Mouse (Mus musculus) heart, postnatal 10 days (tissue): ENCODE measurements at regions not wholly inside any gene's neighbourhood (a gene's known extent, or its start where the extent isn't known, plus 50 kb on each side); places are given as distances from the start of the nearest gene placed in this dataset.

Source experiments
- DNase-seq, 2 experiments: peaks; one replicate each; pipeline ENCODE4 v3.0.0; 2021
- intact Hi-C: fragments of 180-260 bp; cut with DNase I; formaldehyde crosslinking; loops from one replicate; pipeline ENCODE4 v1.15.1; 2025

DNA sequence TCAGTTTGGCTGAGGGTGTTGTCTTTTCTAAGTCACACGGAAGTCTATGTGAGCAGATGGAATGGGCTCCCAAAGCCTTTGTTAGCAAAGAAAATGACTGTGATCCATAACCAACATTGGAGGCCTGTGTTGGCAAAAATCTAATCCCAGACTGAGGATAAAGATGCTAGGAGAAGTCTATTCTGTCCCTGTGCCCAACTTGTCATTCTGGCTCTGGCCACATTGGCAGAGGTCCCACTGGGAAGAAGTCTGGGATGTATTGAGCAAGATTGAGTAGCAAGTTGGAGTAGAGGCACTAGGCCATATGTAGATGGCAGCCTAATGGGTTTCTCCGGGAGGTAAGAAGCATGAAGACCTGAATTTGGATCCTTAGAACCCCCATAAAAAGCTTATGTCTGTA, 54.1 kb downstream of the Nog start:
- DNase-seq, result no peak
- intact Hi-C loops, result no loop called here

DNA sequence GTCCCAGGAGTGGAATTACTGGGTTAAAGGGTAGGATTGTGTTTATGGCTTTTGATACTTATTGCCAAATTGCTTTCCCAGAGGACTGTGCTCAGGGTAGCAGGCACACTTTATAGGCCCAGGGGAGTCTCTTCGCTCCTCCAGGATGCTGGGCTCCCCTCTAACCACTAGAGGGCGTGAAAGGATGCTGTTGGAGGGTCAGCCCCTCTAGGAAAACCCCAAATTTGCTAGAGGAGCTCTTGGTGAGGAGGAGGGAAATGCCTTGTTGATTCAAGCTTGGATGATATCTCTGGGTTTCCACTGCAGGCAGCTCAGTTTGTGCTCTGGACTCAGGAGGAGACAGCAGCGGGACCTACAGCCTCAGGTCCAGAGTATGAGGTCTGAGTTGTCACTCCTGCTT, 58.8 kb downstream of the Nog start:
- DNase-seq, result peak; percentile 27 to 34
- intact Hi-C loops, result loop anchor here (5.0 kb wide), 1 partner anchor 59 kb away; the partner anchor contains the start of gene Nog

DNA sequence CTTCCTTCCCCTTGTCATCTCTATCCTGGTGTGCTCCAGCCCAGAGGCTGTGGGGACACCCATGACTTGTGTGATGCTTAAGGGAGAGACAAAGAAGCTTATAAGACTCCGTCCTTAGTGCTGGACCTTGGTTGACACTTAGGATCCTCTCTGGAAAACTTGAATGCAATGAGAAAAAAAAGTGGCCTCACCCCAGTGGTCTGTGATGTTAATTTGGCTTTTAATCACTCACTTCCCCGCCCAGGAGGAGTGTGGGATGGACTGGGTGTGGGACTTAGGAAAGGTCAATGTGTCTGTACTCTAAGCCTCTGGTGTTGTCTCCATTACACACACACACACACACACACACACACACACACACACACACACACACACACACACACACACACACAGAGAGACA, 60.0 kb downstream of the Nog start:
- intact Hi-C loops, result loop anchor here (5.0 kb wide), 1 partner anchor 60 kb away; the partner anchor contains the start of gene Nog
- DNase-seq, result no peak

DNA sequence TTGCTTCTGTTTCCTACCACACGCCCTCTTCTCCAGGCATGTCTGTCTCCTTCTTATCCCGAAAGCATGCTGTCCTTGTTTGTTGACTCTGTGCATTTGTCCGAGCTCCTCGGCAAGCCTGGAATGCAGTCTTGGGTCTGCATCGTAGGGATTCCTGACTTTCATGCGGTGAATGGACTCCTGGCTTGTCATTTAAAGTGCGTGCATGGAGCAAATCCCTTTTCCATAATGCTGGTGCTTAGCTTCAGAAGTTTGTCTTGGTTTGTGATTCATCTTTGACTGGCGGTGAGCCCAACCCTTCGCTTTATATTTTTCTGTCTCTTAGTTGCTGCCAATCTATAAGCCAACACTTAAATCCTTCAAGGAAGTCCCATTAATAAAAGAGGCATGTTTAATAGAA, 62.2 kb downstream of the Nog start:
- intact Hi-C loops, result loop anchor here (5.0 kb wide), 1 partner anchor 62 kb away; the partner anchor contains the start of gene Nog
- no peak for DNase-seq

DNA sequence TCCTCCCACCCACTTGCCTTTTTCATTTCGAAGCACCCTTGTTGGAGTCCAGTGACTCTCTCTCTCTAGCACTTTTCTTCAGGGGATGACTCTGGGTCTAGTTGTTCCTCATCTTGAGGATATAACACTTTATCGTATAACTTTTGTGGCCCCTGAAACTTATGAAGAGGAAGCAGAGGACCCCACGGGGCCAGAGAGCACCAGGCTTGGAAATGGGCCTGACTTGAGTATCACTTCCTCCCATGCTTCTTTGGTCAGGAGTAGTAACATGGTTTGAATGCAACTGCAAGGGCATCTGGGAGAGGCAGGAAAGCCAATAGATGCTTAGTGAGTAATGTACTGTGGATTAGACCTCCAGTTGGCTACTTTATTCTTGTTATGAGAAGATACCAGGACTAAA, 65.2 kb downstream of the Nog start:
- no peak for DNase-seq
- intact Hi-C loops, result no loop called here

DNA sequence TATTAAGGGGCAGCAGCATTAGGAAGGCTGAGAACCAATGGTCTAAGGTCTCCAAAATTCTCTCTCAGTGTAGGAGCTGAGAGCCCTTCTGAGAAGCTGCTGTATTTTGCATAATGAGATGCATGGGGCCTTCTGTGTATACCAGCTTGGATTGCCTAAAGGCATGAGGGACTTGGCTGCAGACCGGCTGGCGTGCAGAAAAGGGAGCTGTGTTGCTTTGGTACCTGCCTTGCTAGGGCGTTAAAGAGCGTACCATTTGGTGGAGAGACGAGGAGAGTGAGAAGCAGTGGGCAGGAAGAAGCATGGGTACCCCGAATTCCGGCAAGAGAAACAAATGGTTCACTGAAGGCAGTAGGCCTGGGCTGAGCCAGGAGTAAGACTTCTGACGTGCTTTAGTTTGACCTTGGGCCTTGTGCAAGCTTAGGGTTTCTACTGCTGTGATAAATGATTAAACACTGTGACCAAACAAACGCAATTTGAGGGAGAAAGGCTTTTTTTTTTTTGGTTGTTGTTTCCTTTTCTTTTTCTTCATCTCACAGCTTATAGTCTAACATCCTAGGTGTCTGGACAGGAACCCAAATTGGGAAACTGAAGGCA, 69.2 kb downstream of the Nog start:
- DNase-seq, result no peak
- intact Hi-C loops, result no loop called here

DNA sequence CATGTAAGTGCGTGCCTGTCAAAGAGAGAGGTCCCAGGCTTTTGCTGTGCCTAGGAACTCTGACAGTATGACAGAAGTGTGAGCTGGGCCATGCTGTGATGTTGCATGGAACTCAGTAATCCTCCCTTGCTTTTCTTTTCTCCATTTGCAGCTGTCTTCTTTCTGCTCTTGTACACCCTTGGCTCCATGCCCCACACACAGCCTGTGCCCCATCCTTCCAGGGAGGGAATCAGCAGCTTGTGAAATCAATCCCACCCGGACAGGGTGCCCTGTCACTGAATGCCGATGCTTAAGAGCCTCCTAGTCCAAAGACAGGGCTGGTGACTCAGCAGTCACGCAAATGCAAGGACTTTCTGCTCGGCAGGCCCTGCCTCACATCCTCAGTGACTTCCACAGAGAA, 72.4 kb downstream of the Nog start:
- intact Hi-C loops, result no loop called here
- DNase-seq, result no peak

DNA sequence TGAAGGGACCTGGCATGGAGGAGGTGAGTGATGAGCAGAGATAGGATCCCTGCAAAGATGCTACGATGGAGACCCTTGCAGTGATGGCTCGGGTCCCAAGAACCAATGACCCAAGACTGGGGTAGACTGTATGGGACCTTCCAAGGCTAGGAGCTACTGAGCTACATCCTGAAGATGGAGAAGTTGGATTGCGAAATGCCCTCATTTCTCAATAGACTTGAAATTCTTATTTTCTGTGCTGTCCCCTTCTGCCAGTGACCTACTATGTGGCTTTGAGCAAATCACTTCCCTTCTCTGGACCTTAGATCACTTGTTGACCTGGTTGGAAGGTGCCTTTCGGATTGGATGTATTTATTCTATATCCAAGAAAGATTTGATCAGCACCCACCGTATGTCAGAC, 88.9 kb downstream of the Nog start:
- no peak for DNase-seq
- intact Hi-C loops, result no loop called here

DNA sequence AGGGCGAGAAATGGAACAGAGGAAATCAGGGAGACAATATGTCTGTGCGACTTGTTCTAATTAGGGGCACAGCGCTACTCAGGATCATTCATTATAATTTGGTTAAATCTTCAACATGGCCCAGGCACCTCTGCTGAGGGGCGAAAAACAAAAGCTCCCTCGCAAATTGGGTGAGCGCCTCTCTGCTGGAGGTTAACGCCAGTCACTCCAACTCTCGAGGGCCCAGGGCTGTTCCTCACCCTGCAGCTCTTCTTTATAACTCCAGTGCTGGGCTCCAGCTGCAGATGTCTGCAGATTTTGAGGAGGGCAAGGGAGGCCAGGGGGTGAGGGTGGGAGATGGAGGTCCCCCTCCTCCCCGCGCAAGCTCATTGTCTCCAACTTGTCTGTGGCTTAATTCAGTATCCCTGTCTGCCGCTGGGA, 92.6 kb downstream of the Nog start:
- DNase-seq, result no peak
- intact Hi-C loops, result no loop called here

DNA sequence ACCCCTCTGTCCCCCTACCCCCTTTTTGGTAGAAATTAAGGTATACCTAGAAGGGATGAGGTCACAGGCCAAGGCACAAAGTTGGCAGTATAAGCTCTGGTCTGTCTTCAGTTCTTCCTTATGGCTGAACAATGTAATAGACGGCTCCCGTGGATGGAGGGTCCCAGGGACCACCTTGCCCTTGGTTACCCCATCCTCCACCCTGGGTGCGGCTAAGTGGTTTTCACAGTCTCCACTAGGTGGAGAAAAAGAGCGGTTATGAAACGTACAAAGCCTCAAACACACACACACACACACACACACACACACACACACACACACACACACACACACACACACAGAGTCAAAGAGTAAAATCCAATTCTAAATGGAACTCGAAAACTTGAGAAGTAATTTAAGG, 93.1 kb downstream of the Nog start:
- intact Hi-C loops, result no loop called here
- no peak for DNase-seq

DNA sequence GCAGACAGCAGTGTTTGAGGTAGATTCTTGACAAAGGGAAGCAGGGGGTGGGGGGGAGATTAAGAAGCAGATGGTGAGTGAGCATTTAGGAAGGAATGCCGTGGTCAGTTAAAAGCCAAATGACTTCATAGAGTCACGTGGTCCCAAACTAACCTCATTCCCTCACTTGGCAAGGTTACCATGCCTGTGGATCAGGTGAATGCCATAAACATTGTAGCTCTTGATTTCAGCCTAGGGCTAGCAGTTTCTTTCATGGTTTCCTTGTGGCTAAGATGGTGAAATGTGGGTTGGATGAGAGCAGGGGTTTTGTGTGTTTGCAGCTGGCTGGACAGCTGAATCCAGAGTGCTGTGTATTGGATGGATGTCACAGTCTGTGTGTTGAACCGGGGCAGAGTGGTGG, 95.3 kb downstream of the Nog start:
- no peak for DNase-seq
- intact Hi-C loops, result no loop called here

DNA sequence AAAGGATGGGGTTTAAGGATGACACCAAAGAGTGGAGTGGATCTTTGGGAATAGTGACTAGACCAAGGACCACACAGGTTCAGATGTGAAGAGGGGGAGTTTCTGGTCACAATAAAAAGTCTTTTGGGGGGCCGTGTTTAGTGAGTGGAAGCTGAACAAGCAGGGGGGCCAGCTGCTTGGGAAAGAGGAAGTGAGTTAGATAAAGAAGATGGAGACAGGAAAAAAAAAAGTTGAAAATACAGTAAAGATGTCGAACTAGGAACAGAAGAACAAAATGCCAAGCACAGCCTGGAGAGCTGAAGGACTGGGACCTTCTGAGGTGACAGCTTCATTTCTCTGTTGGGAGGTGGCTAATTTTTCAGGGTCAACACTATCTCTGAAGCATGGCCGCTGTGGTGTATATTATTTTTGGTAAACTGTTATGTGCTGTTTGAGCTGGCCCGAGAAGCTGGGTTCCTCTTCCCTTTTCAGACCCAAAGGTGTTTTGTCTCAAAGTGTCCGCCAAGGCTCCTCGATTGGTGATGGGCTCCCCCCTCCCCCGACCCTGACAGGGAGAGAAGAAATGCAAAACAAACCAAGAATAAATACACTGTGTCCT, 97.1 kb downstream of the Nog start:
- no peak for DNase-seq
- intact Hi-C loops, result no loop called here

DNA sequence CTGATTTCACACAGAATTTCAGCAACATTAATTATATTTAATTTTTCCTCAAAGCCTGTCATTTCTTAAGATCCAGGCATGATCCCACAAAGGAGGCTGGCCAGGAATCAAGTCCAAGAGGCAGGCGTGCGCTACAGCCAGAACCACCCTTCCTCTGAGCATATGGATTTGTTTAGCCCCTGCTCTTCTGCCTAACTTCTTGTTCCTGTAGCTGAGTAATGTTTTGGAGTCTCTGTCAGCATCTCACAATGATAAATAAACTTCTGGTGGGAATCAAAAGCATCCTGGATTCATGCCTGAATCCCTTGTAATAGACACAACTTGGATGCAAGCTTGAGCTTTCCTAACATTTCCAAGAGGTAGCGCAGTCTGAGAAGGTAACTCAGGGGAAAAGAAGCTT, 101.7 kb downstream of the Nog start:
- intact Hi-C loops, result no loop called here
- DNase-seq, result no peak

DNA sequence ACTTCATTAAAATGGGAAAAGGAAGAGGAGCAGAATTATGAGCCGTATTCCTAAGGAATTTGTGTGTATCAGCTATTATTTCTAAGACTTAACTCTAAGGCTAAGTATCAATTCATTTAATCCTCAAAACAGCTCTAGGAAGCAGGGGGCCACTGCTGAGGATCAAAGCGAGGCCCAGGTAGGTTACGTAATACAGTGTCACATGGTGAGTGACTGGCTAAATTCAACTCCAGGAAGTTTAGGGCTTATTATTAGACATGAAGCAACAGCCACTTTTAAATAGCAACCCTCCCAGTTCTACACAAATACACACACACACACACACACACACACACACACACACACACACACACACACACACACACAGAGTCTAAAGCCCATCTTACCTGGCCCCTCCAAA, 109.3 kb downstream of the Nog start:
- peak in 1 of 2 experiments; percentile 7 for DNase-seq
- intact Hi-C loops, result no loop called here

DNA sequence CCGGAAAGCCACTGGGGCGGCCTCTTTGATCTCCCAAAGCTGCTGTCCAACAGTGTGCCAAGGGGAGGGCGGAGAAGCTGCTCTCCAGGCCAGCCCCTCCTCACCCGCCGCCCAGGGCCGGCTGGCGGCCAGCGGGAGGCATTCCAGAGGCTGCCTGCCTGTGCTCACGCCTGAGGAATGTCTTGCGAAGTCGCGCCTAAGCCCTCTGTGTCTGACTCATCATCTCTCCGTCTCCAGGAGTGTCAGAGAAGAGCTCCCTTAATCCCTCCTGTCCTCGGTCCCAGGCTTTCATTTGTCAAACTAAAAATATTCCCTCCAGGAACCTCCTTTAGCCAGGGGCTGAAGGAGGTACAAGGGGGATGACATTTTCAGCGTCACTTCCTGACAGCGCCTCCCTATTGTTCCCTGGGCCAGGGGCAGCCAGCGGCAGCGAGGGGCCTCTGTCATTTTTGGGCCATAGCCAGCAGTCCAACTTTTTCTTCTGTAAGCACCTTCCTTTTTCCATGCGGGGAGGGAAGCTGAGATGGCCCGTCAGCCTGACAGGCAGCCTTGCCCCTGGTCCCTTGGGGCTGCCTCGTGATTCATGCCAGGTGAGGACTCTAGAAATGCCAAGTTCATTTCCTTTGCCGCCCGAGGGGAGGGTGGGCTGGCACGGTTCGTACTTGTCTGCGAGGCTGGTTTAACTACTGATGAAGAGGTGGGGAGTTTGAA, 113.4 kb downstream of the Gm525 start:
- intact Hi-C loops, result no loop called here
- peak; percentile 83 for DNase-seq

DNA sequence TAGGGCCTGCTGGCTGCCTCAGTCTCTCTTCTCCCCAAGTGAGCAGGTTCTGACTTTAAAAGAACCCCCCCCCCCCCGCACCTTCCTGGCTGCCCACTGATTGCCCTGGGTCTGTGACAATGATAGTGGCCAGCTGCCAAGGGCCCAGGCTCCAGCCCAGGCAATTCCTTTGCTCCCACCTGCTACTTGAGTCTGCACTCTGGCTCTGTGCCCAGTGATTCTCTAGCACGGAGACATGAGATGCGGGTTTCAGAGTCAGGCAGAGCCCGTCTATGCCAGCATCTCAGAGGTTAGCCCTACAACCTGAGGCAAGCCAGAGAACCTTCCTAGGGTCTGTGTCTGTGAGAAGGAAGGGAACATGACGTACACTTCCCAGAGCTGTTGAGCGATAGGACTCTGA, 112.2 kb downstream of the Gm525 start:
- intact Hi-C loops, result no loop called here
- DNase-seq, result peak; percentile 22 to 44

DNA sequence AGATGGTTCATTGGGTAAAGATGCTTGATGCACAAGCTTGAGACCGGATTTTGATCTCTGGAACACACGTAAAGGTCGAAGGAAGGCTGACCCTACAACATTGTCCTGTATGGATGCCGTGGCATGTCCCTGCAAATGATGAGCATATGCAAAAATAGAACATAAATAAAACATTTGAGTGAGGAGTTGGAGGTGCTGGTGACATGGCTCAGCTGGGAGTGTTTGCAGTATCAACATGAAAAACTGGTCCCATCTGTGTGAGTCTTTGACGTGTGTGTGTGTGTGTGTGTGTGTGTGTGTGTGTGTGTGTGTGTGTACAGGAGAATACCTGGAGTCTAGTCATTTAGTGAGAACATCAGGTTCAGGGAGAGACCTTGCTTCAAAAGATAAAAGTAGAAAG, 107.8 kb downstream of the Gm525 start:
- DNase-seq, result no peak
- intact Hi-C loops, result no loop called here

DNA sequence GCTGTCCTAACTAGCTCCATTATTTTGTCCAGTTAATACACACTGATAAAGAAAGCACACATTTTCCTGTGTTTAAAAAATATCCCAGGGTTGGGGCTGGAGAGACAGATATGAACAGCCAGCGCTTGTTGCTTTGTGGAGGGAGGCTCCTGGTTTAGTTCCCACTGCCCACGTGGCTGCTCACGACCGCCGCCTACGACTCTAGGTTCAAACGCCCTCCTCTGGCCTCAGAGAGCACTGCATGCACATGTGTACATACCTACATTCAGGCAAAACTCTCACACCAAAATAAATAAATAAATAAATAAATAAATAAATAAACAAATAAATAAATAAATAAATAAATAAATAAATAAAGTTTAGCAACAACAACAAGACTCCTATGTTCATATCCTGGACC, 104.8 kb downstream of the Gm525 start:
- intact Hi-C loops, result no loop called here
- no peak for DNase-seq

DNA sequence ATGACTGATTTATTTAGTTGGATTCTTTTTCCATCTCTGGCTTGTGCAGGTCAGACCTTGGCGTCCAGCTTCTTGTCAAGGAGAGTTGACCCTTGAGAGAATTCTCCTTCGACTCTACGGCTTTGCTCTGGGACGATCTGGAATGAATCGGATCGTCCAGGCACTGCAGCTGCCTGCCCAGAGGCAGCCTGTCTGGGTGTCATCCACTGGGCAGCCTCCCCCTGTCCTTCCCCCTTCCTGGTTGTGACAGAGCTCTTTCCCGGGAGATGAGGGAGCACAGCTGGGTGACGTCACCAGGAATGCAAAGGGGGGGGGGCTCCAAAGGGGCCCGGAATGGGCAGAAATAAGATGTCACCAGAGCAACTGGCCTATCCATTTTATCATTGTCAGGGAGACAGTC, 101.9 kb downstream of the Gm525 start:
- intact Hi-C loops, result no loop called here
- no peak for DNase-seq

DNA sequence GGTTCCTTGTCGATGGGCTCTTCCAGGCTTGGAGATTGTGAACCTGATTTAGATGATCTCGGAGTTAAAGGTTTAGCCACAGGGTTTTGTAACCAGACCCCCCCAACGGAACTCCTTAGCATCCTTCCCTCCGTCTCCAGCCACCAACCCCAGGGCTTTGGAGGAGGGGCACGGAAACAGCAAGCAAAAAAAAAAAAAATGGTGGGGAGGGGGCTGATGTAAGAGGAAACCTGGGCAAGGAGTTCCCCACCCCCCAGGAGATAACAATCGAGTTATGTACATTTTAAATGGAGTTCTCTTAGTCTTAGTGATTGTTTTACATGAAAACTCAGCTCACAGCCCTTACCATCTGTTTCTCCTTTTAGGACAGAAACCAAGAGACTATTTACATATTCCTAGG, 101.3 kb downstream of the Gm525 start:
- no peak for DNase-seq
- intact Hi-C loops, result no loop called here

DNA sequence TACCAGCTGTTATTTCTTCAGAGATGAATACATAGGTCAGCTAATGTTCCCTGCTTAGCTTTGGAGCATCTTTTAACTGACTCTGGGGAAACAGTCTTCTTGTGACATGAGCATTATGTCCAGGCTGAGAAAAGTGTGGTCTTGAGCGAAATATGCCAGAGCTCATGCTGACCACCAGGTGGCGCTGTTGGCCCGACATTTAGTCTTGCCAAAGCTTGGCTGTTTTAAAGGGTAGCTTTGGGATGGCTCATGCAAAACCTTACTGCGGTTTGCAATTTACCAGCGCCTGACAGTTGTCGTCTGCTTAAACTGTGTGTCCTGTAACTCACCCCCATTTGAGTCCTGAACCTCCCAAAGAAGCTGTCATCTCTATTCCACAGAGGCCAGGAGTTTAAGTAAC, 91.6 kb downstream of the Gm525 start:
- peak; percentile 84 to 92 for DNase-seq
- intact Hi-C loops, result loop anchor here (1.0 to 10.0 kb wide), 4 partner anchors 65 to 760 kb away; no protein-coding TSS in a partner anchor
